Mouse (Mus musculus): ENCODE measurements at regions not wholly inside any gene's neighbourhood (a gene's known extent, or its start where the extent isn't known, plus 50 kb on each side); places are given as distances from the start of the nearest gene placed in this dataset.

- ATAC-seq (no peak), DNase-seq (ENCODE audit: low spot score) (no peak)
- Histone ChIP-seq H3K4me1 (ENCODE audit: insufficient read depth, low read depth, low read length) (no peaks in the 10 kb centered on the region; the same call in 1 of the 2 replicates), H3K9me3 (ENCODE audit: low read length) (no peaks in the 10 kb centered on the region), H3K36me3 (ENCODE audit: insufficient read depth, low read length) (no peaks in the 10 kb centered on the region), H3K4me2 (replicated peaks; ENCODE audit: low read depth, low read length) (no peak overlapping the region), H3K27ac (ENCODE audit: low read length) (no peak overlapping the region), H3K4me3 (ENCODE audit: low read depth, low read length) (no peak overlapping the region), H3K27me3 (replicated peaks; ENCODE audit: insufficient read depth, low read length) (no peaks in the 10 kb centered on the region), H3K9ac (replicated peaks; ENCODE audit: low read depth) (no peak overlapping the region)
- TF ChIP-seq EP300 (IDR thresholded peaks at IDR 0.05) (no peak), CTCF (IDR thresholded peaks at IDR 0.05) (no peak)
- 61% methylated on average over 9 of the region's 9 CpGs for WGBS
Observed at GRCm38 (mm10) chr13:55983851-55984250, 147.9 kb upstream of the Pitx1 start.

- DNase-seq (ENCODE audit: low spot score) (no peak), ATAC-seq (no peak)
- Histone ChIP-seq H3K27ac (ENCODE audit: low read length) (no peak overlapping the region), H3K4me3 (ENCODE audit: low read depth, low read length) (no peak overlapping the region), H3K4me1 (ENCODE audit: insufficient read depth, low read depth, low read length) (peaks cover 7% of the 10 kb centered on the region), H3K27me3 (replicated peaks; ENCODE audit: insufficient read depth, low read length) (no peaks in the 10 kb centered on the region), H3K36me3 (ENCODE audit: insufficient read depth, low read length) (no peaks in the 10 kb centered on the region), H3K4me2 (replicated peaks; ENCODE audit: low read depth, low read length) (no peak overlapping the region), H3K9ac (replicated peaks; ENCODE audit: low read depth) (no peak overlapping the region), H3K9me3 (ENCODE audit: low read length) (no peaks in the 10 kb centered on the region)
- no peak for TF ChIP-seq CTCF (IDR thresholded peaks at IDR 0.05)
- TF ChIP-seq EP300 (IDR thresholded peaks at IDR 0.05) = no peak
- 50% methylated on average over 6 of the region's 6 CpGs for WGBS
Observed at GRCm38 (mm10) chr13:55981041-55981440, 145.0 kb upstream of the Pitx1 start.

GRCm38 (mm10) chr13:55977902-55978301 lies 141.9 kb upstream of the Pitx1 start:
- no peak overlapping the region for H3K27ac ChIP-seq (ENCODE audit: low read length)
- no peak for ATAC-seq
- H3K9ac ChIP-seq (replicated peaks; ENCODE audit: low read depth) = no peak overlapping the region
- no peak for DNase-seq (ENCODE audit: low spot score)
- no peak overlapping the region for H3K4me3 ChIP-seq (ENCODE audit: low read depth, low read length)
- H3K9me3 ChIP-seq (ENCODE audit: low read length) = no peaks in the 10 kb centered on the region
- H3K27me3 ChIP-seq (replicated peaks; ENCODE audit: insufficient read depth, low read length) = no peaks in the 10 kb centered on the region
- peaks cover 7% of the 10 kb centered on the region for H3K4me1 ChIP-seq (ENCODE audit: insufficient read depth, low read depth, low read length)
- no peak overlapping the region for H3K4me2 ChIP-seq (replicated peaks; ENCODE audit: low read depth, low read length)
- TF ChIP-seq CTCF (IDR thresholded peaks at IDR 0.05) (no peak), EP300 (IDR thresholded peaks at IDR 0.05) (no peak)
- WGBS = 38% methylated on average over 3 of the region's 3 CpGs
- H3K36me3 ChIP-seq (ENCODE audit: insufficient read depth, low read length) = no peaks in the 10 kb centered on the region

- TF ChIP-seq EP300 (IDR thresholded peaks at IDR 0.05) (no peak), CTCF (IDR thresholded peaks at IDR 0.05) (no peak)
- Histone ChIP-seq H3K4me1 (ENCODE audit: insufficient read depth, low read depth, low read length) (peaks cover 7% of the 10 kb centered on the region; the same call in 1 of the 2 replicates), H3K9me3 (ENCODE audit: low read length) (no peaks in the 10 kb centered on the region), H3K36me3 (ENCODE audit: insufficient read depth, low read length) (no peaks in the 10 kb centered on the region), H3K4me2 (replicated peaks; ENCODE audit: low read depth, low read length) (no peak overlapping the region), H3K27ac (ENCODE audit: low read length) (no peak overlapping the region), H3K4me3 (ENCODE audit: low read depth, low read length) (no peak overlapping the region), H3K9ac (replicated peaks; ENCODE audit: low read depth) (no peak overlapping the region), H3K27me3 (replicated peaks; ENCODE audit: insufficient read depth, low read length) (no peaks in the 10 kb centered on the region)
- ATAC-seq (peak; percentile 85), DNase-seq (ENCODE audit: low spot score) (peak; percentile 71)
- WGBS = 11% methylated on average over 10 of the region's 10 CpGs
Observed at GRCm38 (mm10) chr13:55976911-55977381, 141.0 kb upstream of the Pitx1 start.

- Histone ChIP-seq H3K9me3 (ENCODE audit: low read length) (no peaks in the 10 kb centered on the region), H3K9ac (replicated peaks; ENCODE audit: low read depth) (no peak overlapping the region), H3K27ac (ENCODE audit: low read length) (no peak overlapping the region), H3K27me3 (replicated peaks; ENCODE audit: insufficient read depth, low read length) (no peaks in the 10 kb centered on the region), H3K36me3 (ENCODE audit: insufficient read depth, low read length) (no peaks in the 10 kb centered on the region), H3K4me3 (ENCODE audit: low read depth, low read length) (no peak overlapping the region), H3K4me2 (replicated peaks; ENCODE audit: low read depth, low read length) (no peak overlapping the region), H3K4me1 (ENCODE audit: insufficient read depth, low read depth, low read length) (peaks cover 7% of the 10 kb centered on the region; the same call in 1 of the 2 replicates)
- peak; percentile 62 for TF ChIP-seq CTCF (IDR thresholded peaks at IDR 0.05)
- no peak for TF ChIP-seq EP300 (IDR thresholded peaks at IDR 0.05)
- ATAC-seq = no peak; the same call in 1 of the 2 replicates
- 54% methylated on average over 5 of the region's 5 CpGs for WGBS
- peak; percentile 47 for DNase-seq (ENCODE audit: low spot score)
Observed at GRCm38 (mm10) chr13:55974105-55974504, 138.1 kb upstream of the Pitx1 start.

- Histone ChIP-seq H3K27ac (ENCODE audit: low read length) (no peak overlapping the region), H3K9me3 (ENCODE audit: low read length) (no peaks in the 10 kb centered on the region), H3K4me3 (ENCODE audit: low read depth, low read length) (no peak overlapping the region), H3K36me3 (ENCODE audit: insufficient read depth, low read length) (no peaks in the 10 kb centered on the region), H3K4me1 (ENCODE audit: insufficient read depth, low read depth, low read length) (no peaks in the 10 kb centered on the region), H3K4me2 (replicated peaks; ENCODE audit: low read depth, low read length) (no peak overlapping the region), H3K27me3 (replicated peaks; ENCODE audit: insufficient read depth, low read length) (no peaks in the 10 kb centered on the region; the same call in 1 of the 2 replicates), H3K9ac (replicated peaks; ENCODE audit: low read depth) (no peak overlapping the region)
- DNase-seq (ENCODE audit: low spot score) (no peak), ATAC-seq (no peak)
- TF ChIP-seq EP300 (IDR thresholded peaks at IDR 0.05) = no peak
- TF ChIP-seq CTCF (IDR thresholded peaks at IDR 0.05) = no peak
- 85% methylated on average over 6 of the region's 6 CpGs for WGBS
Observed at GRCm38 (mm10) chr13:55970687-55971086, 134.7 kb upstream of the Pitx1 start.

GRCm38 (mm10) chr13:55969473-55969872 lies 133.5 kb upstream of the Pitx1 start:
- DNase-seq (ENCODE audit: low spot score) (no peak), ATAC-seq (no peak)
- TF ChIP-seq EP300 (IDR thresholded peaks at IDR 0.05) = no peak
- peak; percentile 13; the same call in 1 of the 2 replicates for TF ChIP-seq CTCF (IDR thresholded peaks at IDR 0.05)
- WGBS = 85% methylated on average over 4 of the region's 4 CpGs
- Histone ChIP-seq H3K9ac (replicated peaks; ENCODE audit: low read depth) (no peak overlapping the region), H3K4me3 (ENCODE audit: low read depth, low read length) (no peak overlapping the region), H3K4me1 (ENCODE audit: insufficient read depth, low read depth, low read length) (no peaks in the 10 kb centered on the region), H3K4me2 (replicated peaks; ENCODE audit: low read depth, low read length) (no peak overlapping the region), H3K9me3 (ENCODE audit: low read length) (no peaks in the 10 kb centered on the region), H3K36me3 (ENCODE audit: insufficient read depth, low read length) (no peaks in the 10 kb centered on the region), H3K27ac (ENCODE audit: low read length) (no peak overlapping the region), H3K27me3 (replicated peaks; ENCODE audit: insufficient read depth, low read length) (no peaks in the 10 kb centered on the region; the same call in none of the 2 replicates)

Data from lung, postnatal 0 days (tissue).